Mouse (Mus musculus) gastrocnemius, adult 8-10 months (tissue): ENCODE data around the gene Zfp87. TPM values are rescaled to one million over a fixed set of nuclear protein-coding genes. Genes with fewer than 3 reads are reported as not detected.
A peak's percentile ranks its signal among the peaks of the same experiment; 100 is the strongest.

Experiments used
- DNase-seq, 2 experiments: peaks; one replicate each; pipeline ENCODE4 v3.0.0; 2022; ENCODE audit warnings: low spot score in 2 of 2
- total RNA-seq, 4 experiments: library from RNA; stranded (reverse); gene quantifications; 2 replicates each; pipeline ENCODE4 v1.2.4; 2022

The Zfp87 gene
- 1 to 10 TPM; 3.2 to 4.6 (median 4.3) TPM for total RNA-seq

DNA sequence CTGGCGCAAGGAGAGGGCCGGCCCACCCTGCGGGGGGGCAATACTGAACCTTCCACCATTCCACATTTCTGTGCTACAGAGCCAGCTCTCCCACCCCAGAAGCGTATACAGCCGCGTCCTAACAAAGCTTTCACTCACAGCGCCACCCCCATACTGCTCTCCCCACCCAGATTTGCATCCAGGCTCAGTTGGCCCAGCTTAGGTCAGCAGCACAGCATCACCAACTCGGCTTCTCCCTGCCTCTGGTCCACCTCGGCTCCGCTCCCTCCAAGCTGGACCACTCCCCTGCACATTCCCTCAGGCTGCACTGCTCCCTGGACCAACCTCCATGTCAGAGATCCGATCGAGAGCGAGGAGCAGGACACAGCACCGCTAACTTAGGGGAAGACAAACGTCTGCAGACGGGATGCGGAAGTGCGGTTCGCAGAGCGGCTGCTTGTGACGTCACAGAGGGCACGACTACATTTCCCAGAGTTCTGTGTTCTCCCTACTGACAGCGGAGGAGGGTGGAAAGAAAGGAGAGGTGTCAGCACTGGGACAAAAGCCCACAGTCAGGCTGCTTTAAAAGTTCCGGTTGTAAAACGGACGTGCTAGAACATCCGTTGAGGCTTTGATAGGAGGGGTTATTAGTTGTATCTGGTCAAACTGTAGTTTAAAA, at the start of gene Zfp87, which contains the start of gene Gm26965:
Zfp87 (minus strand) TSS at position 425 of the 658 bp plus-strand sequence.
Gm26965 (minus strand) TSS at position 399 of the 658 bp plus-strand sequence.
- DNase-seq: peak; percentile 79 to 83

GRCm38 (mm10) chr13:67572591-67573189, 46.7 kb upstream of the Zfp87 start:
- no peak for DNase-seq

- no peak for DNase-seq
These were observed 27.8 kb upstream of the Zfp87 start, which contains the start of gene Zfp748 for GRCm38 (mm10) chr13:67553730-67554129. Gene Zfp748, minus strand, starts transcription at chr13:67553830.

GRCm38 (mm10) chr13:67552505-67553346, 26.7 kb upstream of the Zfp87 start:
- DNase-seq: peak; percentile 38 to 56

- no peak for DNase-seq
These were observed 20.0 kb upstream of the Zfp87 start for GRCm38 (mm10) chr13:67545941-67546340.

GRCm38 (mm10) chr13:67527049-67527730, 1.2 kb upstream of the Zfp87 start:
- no peak for DNase-seq

GRCm38 (mm10) chr13:67500908-67501307, 25.1 kb downstream of the Zfp87 start:
- no peak for DNase-seq

- DNase-seq: peak; percentile 58 to 64
These were observed 25.8 kb downstream of the Zfp87 start, which contains the start of gene Zfp58 for GRCm38 (mm10) chr13:67500084-67500719. Gene Zfp58, minus strand, starts transcription at chr13:67500555.

- no peak for DNase-seq
These were observed 30.3 kb downstream of the Zfp87 start for GRCm38 (mm10) chr13:67495631-67496030.

GRCm38 (mm10) chr13:67484424-67484811, 41.6 kb downstream of the Zfp87 start:
- no peak for DNase-seq

DNA sequence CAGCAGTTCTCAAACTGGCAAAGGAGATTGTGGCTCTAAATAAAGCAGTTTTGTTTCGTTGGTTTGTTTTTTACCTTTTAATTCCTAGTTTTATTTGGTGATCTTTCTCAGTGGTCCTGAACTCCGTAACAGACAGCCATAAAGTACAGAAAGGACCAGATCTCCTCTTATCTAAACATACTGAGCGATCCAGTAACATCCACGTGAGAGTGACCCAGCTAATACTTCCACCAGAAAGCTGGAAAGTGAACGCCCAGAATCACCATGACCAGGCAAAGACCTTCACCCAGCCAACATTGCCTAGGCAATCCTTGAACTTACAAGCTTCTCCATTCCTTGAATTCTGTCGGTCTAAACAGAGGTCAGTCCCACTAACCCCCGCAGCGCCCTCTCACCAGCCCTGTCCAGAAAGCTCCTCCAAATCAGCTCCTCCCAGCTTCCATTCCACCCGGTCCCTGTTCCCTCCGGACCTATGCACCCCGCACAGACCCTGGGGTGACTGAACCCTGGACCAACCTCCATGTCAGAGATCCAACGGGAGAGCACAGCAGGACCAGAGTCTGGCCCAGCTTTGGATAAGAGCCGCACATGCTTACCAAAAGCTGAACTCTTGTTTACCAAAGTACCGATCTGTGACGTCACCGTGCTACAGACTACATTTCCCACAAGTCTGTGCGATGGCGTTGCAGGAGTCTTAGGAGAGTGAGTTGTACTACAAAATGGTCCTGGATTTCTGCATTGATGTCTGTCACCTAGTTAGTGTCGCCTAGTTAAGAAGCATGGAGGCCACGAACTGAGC, 42.2 kb downstream of the Zfp87 start, which contains the start of gene Zfp874b:
Zfp874b (minus strand) TSS at position 634 of the 799 bp plus-strand sequence.
- peak; percentile 80 to 81 for DNase-seq

- no peak for DNase-seq
These were observed 44.4 kb downstream of the Zfp87 start for GRCm38 (mm10) chr13:67481528-67481927.

- no peak for DNase-seq
These were observed 56.7 kb downstream of the Zfp87 start for GRCm38 (mm10) chr13:67469274-67469673.

Other genes with a start within 250 kb of the Zfp87 start
- 1 to 10 TPM in 3 of 4 experiments, under 1 TPM in 1; 0.83 to 1.7 (median 1.2) TPM for gene Zfp458, start 247.7 kb downstream of the Zfp87 start, total RNA-seq
- 1 to 10 TPM; 3.9 to 6.5 (median 4.9) TPM for gene Zfp457, start 219.7 kb downstream of the Zfp87 start, total RNA-seq
- gene Zfp595, start 193.6 kb downstream of the Zfp87 start, total RNA-seq: 1 to 10 TPM; 1.3 to 2.0 (median 1.5) TPM
- 1 to 10 TPM in 1 of 4 experiments, under 1 TPM in 2, not detected in 1; 0.78 to 1.0 (median 0.90) TPM for gene Gm28044, start 165.6 kb downstream of the Zfp87 start, total RNA-seq
- gene Zfp953, start 165.6 kb downstream of the Zfp87 start, total RNA-seq: 1 to 10 TPM; 1.0 to 1.3 (median 1.1) TPM
- gene Gm28041, start 150.4 kb downstream of the Zfp87 start, total RNA-seq: 1 to 10 TPM in 1 of 4 experiments, under 1 TPM in 1, not detected in 2; 0.63 to 1.1 TPM
- under 1 TPM; 0.08 to 0.54 (median 0.15) TPM for gene Zfp456, start 150.4 kb downstream of the Zfp87 start, total RNA-seq
- gene Zfp429, start 126.4 kb downstream of the Zfp87 start, total RNA-seq: 1 to 10 TPM in 2 of 4 experiments, under 1 TPM in 2; 0.88 to 1.3 (median 1.1) TPM
- gene Zfp459, start 104.8 kb downstream of the Zfp87 start, total RNA-seq: 1 to 10 TPM in 1 of 4 experiments, under 1 TPM in 3; 0.22 to 1.7 (median 0.53) TPM
- 1 to 10 TPM; 7.1 to 8.5 (median 8.2) TPM for gene Zfp874a, start 74.6 kb downstream of the Zfp87 start, total RNA-seq
- gene Zfp874b, start 41.9 kb downstream of the Zfp87 start, total RNA-seq: 10 to 100 TPM; 11.1 to 16.0 (median 13.9) TPM
- 1 to 10 TPM; 2.9 to 3.5 (median 3.1) TPM for gene Zfp58, start 25.6 kb downstream of the Zfp87 start, total RNA-seq
- gene Gm26965, start within 50 bp of the Zfp87 start, total RNA-seq: under 1 TPM in 3 of 4 experiments, not detected in 1; 0.39 to 0.94 (median 0.58) TPM
- gene Zfp748, start 27.7 kb upstream of the Zfp87 start, total RNA-seq: 1 to 10 TPM; 2.1 to 2.7 (median 2.3) TPM
- gene Zfp729b, start 83.5 kb upstream of the Zfp87 start, total RNA-seq: 1 to 10 TPM; 2.4 to 3.6 (median 3.3) TPM
- 1 to 10 TPM in 1 of 4 experiments, under 1 TPM in 3; 0.64 to 1.5 (median 0.87) TPM for gene Gm49345, start 111.6 kb upstream of the Zfp87 start, total RNA-seq
- 1 to 10 TPM; 2.1 to 3.6 (median 2.7) TPM for gene Zfp729a, start 111.6 kb upstream of the Zfp87 start, total RNA-seq
- gene Zfp738, start 160.9 kb upstream of the Zfp87 start, total RNA-seq: 1 to 10 TPM; 3.1 to 4.8 (median 3.6) TPM
- gene Zfp65, start 203.0 kb upstream of the Zfp87 start, total RNA-seq: 1 to 10 TPM; 5.6 to 6.2 (median 5.6) TPM
- gene Zfp85, start 229.1 kb upstream of the Zfp87 start, total RNA-seq: 1 to 10 TPM; 2.3 to 3.3 (median 2.9) TPM